Mouse (Mus musculus): ENCODE results near the gene Hrk. TPM values are rescaled to one million over a fixed set of nuclear protein-coding genes. Genes with fewer than 3 reads are reported as not detected.

Hrk gene
- polyA plus RNA-seq, 1 experiment from 2014 or later, result 4.3 TPM

DNA sequence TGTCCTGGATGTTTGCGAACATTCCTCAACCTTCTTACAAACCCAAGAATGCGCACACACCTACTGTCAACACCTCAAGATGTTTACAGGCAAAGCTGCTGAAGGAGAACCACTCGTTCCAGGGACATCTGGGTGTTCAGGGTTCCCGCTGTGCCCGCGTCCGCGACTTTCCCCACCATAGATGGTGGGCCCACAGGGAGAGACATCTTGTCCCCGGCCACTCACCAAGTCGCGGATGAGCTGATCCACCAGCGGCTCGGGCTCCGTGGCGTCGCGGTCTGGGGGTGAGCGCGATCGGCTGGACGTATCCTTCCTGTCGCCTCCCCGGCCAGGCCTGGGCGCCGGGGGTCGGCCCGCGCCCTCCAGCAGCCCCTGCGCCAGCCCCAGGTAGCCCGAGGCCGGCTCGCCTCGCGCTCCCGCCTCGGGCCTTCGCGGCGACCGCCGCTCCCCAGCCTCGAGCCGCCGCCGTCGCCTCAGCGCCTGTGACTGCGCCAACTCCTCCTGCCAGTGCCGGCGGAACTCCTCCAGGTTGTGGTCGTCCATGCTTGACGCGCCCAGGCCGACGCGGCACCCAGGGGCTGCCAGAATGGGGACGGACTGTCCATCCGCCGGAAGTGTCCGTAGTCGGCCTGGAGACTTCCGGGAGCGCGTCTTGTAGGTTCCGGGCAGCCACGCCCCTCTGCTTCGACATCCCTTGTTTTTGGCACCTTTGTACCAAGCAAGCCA lies 9.4 kb upstream of the Hrk start, which contains the start of gene Fbxw8:
TSS of gene Fbxw8 (minus strand) at position 626 of the 726 bp plus-strand sequence.
- Histone ChIP-seq H3K9ac (peak within 1 kb of the TSS; percentile 89), H3K27ac (peak within 1 kb of the TSS; percentile 65), H3K27me3 (ENCODE audit: control insufficient read depth, insufficient read depth, low read length) (no peaks in the 10 kb centered on the region), H3K4me2 (replicated peaks) (peak within 1 kb of the TSS; percentile 78), H3K36me3 (replicated peaks; ENCODE audit: control insufficient read depth, insufficient read depth) (peaks cover 14% of the 10 kb centered on the region; the same call in 1 of the 2 replicates), H3K4me3 (replicated peaks; ENCODE audit: low read length) (peak within 1 kb of the TSS; percentile 95), H3K4me1 (replicated peaks; ENCODE audit: control insufficient read depth, insufficient read depth, low read length) (peaks cover 16% of the 10 kb centered on the region), H3K9me3 (ENCODE audit: control insufficient read depth, low read length) (no peaks in the 10 kb centered on the region)
- ATAC-seq (ENCODE audit: low FRiP score) (peak; percentile 89), DNase-seq (ENCODE audit: low spot score) (peak; percentile 89)
- under 1% methylated on average over 64 of the region's 67 CpGs for WGBS

DNA sequence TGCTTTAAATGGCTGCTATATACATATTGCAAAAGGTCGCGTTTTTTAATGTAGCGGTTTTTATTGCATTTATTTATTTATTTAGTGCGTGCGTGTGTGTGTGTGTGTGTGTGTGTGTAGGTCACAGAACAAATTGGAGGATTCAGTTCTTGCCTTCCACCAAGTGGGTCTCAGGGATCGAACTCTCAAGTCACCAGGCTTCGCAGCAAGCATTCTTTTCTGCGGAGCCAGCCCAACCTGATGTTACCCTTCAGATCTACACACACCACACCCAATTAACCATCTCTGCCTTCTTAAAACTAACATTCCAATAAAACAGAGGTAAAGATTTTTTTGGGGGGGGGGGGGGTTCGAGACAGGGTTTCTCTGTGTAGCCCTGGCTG lies 8.9 kb upstream of the Hrk start:
- H3K27me3 ChIP-seq (ENCODE audit: control insufficient read depth, insufficient read depth, low read length), result no peaks in the 10 kb centered on the region
- H3K9ac ChIP-seq, result peak overlapping the region; percentile 89
- ATAC-seq (ENCODE audit: low FRiP score) (0 out of 2 replicates have a peak, but pooled peaks have one; percentile 40), DNase-seq (ENCODE audit: low spot score) (no peak)
- H3K9me3 ChIP-seq (ENCODE audit: control insufficient read depth, low read length), result no peaks in the 10 kb centered on the region
- H3K4me3 ChIP-seq (replicated peaks; ENCODE audit: low read length), result peak overlapping the region; percentile 95
- peaks cover 16% of the 10 kb centered on the region for H3K4me1 ChIP-seq (replicated peaks; ENCODE audit: control insufficient read depth, insufficient read depth, low read length)
- WGBS, result 22% methylated on average over 8 of the region's 9 CpGs
- H3K27ac ChIP-seq, result peak overlapping the region; percentile 65; the same call in 1 of the 2 replicates
- peak overlapping the region; percentile 78 for H3K4me2 ChIP-seq (replicated peaks)
- H3K36me3 ChIP-seq (replicated peaks; ENCODE audit: control insufficient read depth, insufficient read depth), result peaks cover 14% of the 10 kb centered on the region; the same call in 1 of the 2 replicates

DNA sequence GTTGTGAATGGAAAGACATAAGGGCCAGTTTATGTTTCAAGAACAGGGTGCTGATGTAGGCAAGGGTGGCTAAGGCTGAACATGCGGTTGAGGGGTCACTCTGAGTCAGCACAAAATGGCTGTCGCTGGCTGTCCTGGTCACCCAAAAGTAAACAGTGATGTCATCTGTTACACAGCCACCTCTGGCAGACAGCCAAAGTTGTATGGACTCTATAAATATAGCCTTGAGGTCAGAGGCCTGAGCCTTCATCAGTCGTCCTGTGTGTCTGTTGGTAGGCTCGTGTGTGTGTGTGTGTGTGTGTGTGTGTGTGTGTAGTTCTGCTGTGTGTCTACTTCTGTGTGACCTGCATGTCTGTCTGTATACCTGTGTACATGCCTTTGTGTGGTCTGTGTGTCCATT lies 7.5 kb upstream of the Hrk start:
- Histone ChIP-seq H3K9me3 (ENCODE audit: control insufficient read depth, low read length) (no peaks in the 10 kb centered on the region), H3K4me1 (replicated peaks; ENCODE audit: control insufficient read depth, insufficient read depth, low read length) (peaks cover 16% of the 10 kb centered on the region), H3K4me3 (replicated peaks; ENCODE audit: low read length) (no peak overlapping the region), H3K36me3 (replicated peaks; ENCODE audit: control insufficient read depth, insufficient read depth) (0 out of 2 replicates have a peak, but pooled peaks cover 6% of the 10 kb centered on the region), H3K27ac (no peak overlapping the region), H3K9ac (no peak overlapping the region), H3K4me2 (replicated peaks) (no peak overlapping the region), H3K27me3 (ENCODE audit: control insufficient read depth, insufficient read depth, low read length) (peaks cover 3% of the 10 kb centered on the region; the same call in 1 of the 2 replicates)
- no peak for DNase-seq (ENCODE audit: low spot score)
- ATAC-seq (ENCODE audit: low FRiP score), result no peak
- WGBS, result 68% methylated on average over 4 of the region's 4 CpGs

DNA sequence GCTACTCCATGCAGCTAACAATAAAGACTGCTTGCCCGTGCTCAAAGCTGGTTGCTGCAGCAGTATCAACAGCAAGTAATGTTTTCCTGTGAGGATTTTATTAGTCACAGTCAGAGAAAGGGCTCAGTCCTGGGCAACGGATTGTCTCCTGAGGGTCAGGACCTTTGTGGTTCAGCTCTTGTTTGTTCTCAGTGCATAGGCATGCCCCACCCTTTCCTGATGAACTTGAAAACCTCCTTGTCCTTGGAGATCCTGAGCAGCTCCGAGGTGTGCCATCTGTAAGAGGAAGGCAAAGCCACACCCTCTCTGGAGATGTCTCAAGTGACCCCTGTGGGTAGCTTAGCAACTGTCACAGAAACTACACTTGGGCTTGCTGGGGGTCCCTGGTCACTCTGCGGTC lies 3.8 kb upstream of the Hrk start:
- Histone ChIP-seq H3K27ac (no peak overlapping the region), H3K27me3 (ENCODE audit: control insufficient read depth, insufficient read depth, low read length) (peaks cover 12% of the 10 kb centered on the region; the same call in 1 of the 2 replicates), H3K4me3 (replicated peaks; ENCODE audit: low read length) (no peak overlapping the region), H3K4me1 (replicated peaks; ENCODE audit: control insufficient read depth, insufficient read depth, low read length) (no peaks in the 10 kb centered on the region), H3K4me2 (replicated peaks) (no peak overlapping the region), H3K9ac (no peak overlapping the region), H3K36me3 (replicated peaks; ENCODE audit: control insufficient read depth, insufficient read depth) (no peaks in the 10 kb centered on the region), H3K9me3 (ENCODE audit: control insufficient read depth, low read length) (no peaks in the 10 kb centered on the region)
- WGBS, result 42% methylated on average over 4 of the region's 4 CpGs
- DNase-seq (ENCODE audit: low spot score), result no peak
- no peak for ATAC-seq (ENCODE audit: low FRiP score)

DNA sequence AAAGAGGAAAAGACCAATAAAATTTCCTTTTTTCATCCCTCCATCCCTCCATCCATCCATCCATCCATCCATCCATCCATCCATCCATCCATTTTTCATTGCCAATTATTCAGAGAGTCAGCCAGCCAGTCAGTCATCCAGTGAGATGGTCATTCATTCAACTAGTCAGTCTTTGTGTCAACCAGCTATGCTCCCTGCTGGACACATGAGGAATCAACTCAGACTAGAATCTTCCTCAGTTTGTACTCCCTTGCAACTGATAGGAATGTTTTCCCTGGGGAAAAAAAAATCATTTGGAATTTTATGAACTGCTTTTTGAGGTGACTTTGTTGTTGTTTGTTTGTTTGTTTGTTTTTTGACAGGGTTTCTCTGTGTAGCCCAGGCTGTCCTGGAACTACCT lies 1.0 kb downstream of the Hrk start:
- H3K27me3 ChIP-seq (ENCODE audit: control insufficient read depth, insufficient read depth, low read length), result peaks cover 37% of the 10 kb centered on the region
- no peak overlapping the region for H3K9ac ChIP-seq
- ATAC-seq (ENCODE audit: low FRiP score), result no peak
- peaks cover 4% of the 10 kb centered on the region for H3K4me1 ChIP-seq (replicated peaks; ENCODE audit: control insufficient read depth, insufficient read depth, low read length)
- no peak overlapping the region for H3K4me2 ChIP-seq (replicated peaks)
- no peaks in the 10 kb centered on the region for H3K9me3 ChIP-seq (ENCODE audit: control insufficient read depth, low read length)
- no peak overlapping the region for H3K4me3 ChIP-seq (replicated peaks; ENCODE audit: low read length)
- H3K36me3 ChIP-seq (replicated peaks; ENCODE audit: control insufficient read depth, insufficient read depth), result no peaks in the 10 kb centered on the region
- no peak for DNase-seq (ENCODE audit: low spot score)
- H3K27ac ChIP-seq, result no peak overlapping the region

DNA sequence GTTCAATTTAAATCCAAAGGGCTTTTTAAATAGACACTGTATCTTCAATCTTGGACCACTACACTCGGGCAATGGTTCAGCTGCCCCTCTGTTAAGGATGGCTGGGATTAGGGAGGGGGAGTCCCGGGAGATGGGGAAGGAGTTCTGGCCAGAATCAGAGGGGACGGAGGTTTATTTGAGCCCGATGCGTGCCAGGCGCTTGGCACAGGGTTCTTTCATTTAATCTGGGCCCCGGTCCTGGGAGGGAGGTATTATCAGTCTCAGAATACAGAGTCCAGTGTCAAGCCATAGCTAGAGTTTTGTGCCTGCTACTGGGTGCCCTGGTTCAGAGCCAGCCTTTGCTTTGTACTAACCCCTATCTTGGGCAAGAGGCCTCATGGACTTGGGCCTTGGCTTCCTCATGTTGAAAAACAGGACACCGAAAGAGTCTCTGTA lies 3.1 kb downstream of the Hrk start:
- DNase-seq (ENCODE audit: low spot score), result no peak
- 51% methylated on average over 8 of the region's 8 CpGs for WGBS
- Histone ChIP-seq H3K36me3 (replicated peaks; ENCODE audit: control insufficient read depth, insufficient read depth) (no peaks in the 10 kb centered on the region), H3K27me3 (ENCODE audit: control insufficient read depth, insufficient read depth, low read length) (peaks cover 54% of the 10 kb centered on the region), H3K4me3 (replicated peaks; ENCODE audit: low read length) (no peak overlapping the region), H3K9me3 (ENCODE audit: control insufficient read depth, low read length) (no peaks in the 10 kb centered on the region), H3K9ac (no peak overlapping the region), H3K27ac (no peak overlapping the region), H3K4me2 (replicated peaks) (no peak overlapping the region), H3K4me1 (replicated peaks; ENCODE audit: control insufficient read depth, insufficient read depth, low read length) (peaks cover 4% of the 10 kb centered on the region)
- peak; percentile 44; the same call in 1 of the 2 replicates for ATAC-seq (ENCODE audit: low FRiP score)

- Histone ChIP-seq H3K27me3 (ENCODE audit: control insufficient read depth, insufficient read depth, low read length) (peaks cover 64% of the 10 kb centered on the region), H3K27ac (no peak overlapping the region), H3K4me1 (replicated peaks; ENCODE audit: control insufficient read depth, insufficient read depth, low read length) (peaks cover 7% of the 10 kb centered on the region), H3K4me3 (replicated peaks; ENCODE audit: low read length) (peak overlapping the region; percentile 53), H3K36me3 (replicated peaks; ENCODE audit: control insufficient read depth, insufficient read depth) (no peaks in the 10 kb centered on the region), H3K4me2 (replicated peaks) (peak overlapping the region; percentile 95), H3K9ac (peak overlapping the region; percentile 69), H3K9me3 (ENCODE audit: control insufficient read depth, low read length) (no peaks in the 10 kb centered on the region)
- ATAC-seq (ENCODE audit: low FRiP score), result 0 out of 2 replicates have a peak, but pooled peaks have one; percentile 28
- 0% methylated on average over 88 of the region's 117 CpGs for WGBS
- DNase-seq (ENCODE audit: low spot score), result peak; percentile 52
Observed at GRCm38 (mm10) chr5:118169222-118170221, 5.1 kb downstream of the Hrk start.

GRCm38 (mm10) chr5:118170888-118171529 lies 6.6 kb downstream of the Hrk start:
- H3K9ac ChIP-seq, result no peak overlapping the region

More at GRCm38 (mm10) chr5:118170888-118171529, 6.6 kb downstream of the Hrk start:
- ATAC-seq (ENCODE audit: low FRiP score) (no peak), DNase-seq (ENCODE audit: low spot score) (no peak)
- 0 out of 2 replicates have a peak, but pooled peaks cover 4% of the 10 kb centered on the region for H3K9me3 ChIP-seq (ENCODE audit: control insufficient read depth, low read length)
- no peak overlapping the region for H3K27ac ChIP-seq
- H3K4me3 ChIP-seq (replicated peaks; ENCODE audit: low read length), result peak overlapping the region; percentile 53
- H3K36me3 ChIP-seq (replicated peaks; ENCODE audit: control insufficient read depth, insufficient read depth), result no peaks in the 10 kb centered on the region
- peak overlapping the region; percentile 95 for H3K4me2 ChIP-seq (replicated peaks)
- under 1% methylated on average over 25 of the region's 25 CpGs for WGBS
- H3K4me1 ChIP-seq (replicated peaks; ENCODE audit: control insufficient read depth, insufficient read depth, low read length), result peaks cover 10% of the 10 kb centered on the region
- peaks cover 74% of the 10 kb centered on the region for H3K27me3 ChIP-seq (ENCODE audit: control insufficient read depth, insufficient read depth, low read length)

All from hindbrain, embryonic 14.5 days (tissue).